Mouse (Mus musculus) heart, postnatal 0 days (tissue): ENCODE data around the gene Crtc3.

Experiments used
- CTCF ChIP-seq: IDR thresholded peaks from 2 replicates; pipeline ENCODE4 v1.5.1; 2016; ENCODE audit warnings: antibody characterized with exemption, control low read depth, low read depth
- EP300 ChIP-seq: IDR thresholded peaks from 2 replicates; pipeline ENCODE4 v1.6.1; 2016; ENCODE audit warnings: antibody characterized with exemption, low read depth

DNA sequence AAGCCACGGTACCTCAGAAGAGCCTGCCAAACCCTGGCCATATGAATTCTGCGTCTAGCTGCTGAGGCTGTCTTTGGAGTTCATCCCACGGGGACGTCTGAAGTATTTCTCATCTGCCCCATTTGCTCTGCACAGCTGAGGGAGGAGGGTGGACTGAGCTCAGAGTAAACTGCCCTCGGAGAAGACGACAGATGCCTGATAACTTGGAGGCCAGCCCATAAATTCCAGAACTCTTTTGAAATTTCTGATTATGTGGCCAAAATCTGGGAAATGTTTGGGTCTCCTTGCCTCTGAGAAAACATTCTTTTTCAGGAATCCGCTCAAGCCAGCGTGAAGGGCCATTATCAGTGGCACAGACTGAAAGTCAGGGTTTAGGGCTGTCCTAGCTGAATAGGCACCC is 30.8 kb downstream of the Crtc3 start:
- TF ChIP-seq CTCF (no peak), EP300 (no peak)
